Mouse (Mus musculus) heart, adult 8-10 months (tissue): ENCODE measurements at regions not wholly inside any gene's neighbourhood (a gene's known extent, or its start where the extent isn't known, plus 50 kb on each side); places are given as distances from the start of the nearest gene placed in this dataset.
A peak's percentile ranks its signal among the peaks of the same experiment; 100 is the strongest.
"Not testable (repeated sequence)": the region's sequence is repeated elsewhere in the genome, so short reads cannot be mapped to it uniquely, and the experiment has no call there.

Experiments used
- DNase-seq: peaks from one replicate; pipeline ENCODE4 v3.0.0; 2022; ENCODE audit warnings: low spot score

DNA sequence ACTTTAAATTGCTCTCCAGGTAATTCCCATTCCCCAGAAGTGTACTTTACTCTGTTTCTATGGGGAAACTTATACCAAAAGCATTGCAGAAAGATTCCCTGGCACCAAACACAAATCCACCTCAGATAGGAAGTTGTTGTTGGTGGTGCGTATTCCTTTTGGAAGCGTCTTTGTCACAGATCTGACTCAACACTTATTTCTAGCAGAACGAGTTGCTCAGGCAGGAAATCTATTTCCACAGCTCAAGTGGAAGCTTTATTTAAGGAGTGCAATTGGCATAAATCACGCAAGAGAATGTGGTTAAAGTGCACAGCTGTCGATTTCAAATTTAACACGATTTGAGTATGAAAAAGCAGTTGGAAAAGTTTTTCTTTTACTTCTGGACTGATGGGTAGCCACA lies 436.9 kb upstream of the Ghitm start:
- DNase-seq = no peak

- DNase-seq = no peak
Observed at GRCm38 (mm10) chr14:37558258-37558657, 423.2 kb upstream of the Ghitm start.

GRCm38 (mm10) chr14:37523616-37524015 lies 388.5 kb upstream of the Ghitm start:
- DNase-seq = no peak

- DNase-seq = not testable (repeated sequence)
Observed at GRCm38 (mm10) chr14:37520631-37521030, 385.6 kb upstream of the Ghitm start.

GRCm38 (mm10) chr14:37505314-37505713 lies 370.2 kb upstream of the Ghitm start:
- no peak for DNase-seq

GRCm38 (mm10) chr14:37490711-37491110 lies 355.6 kb upstream of the Ghitm start:
- no peak for DNase-seq

DNA sequence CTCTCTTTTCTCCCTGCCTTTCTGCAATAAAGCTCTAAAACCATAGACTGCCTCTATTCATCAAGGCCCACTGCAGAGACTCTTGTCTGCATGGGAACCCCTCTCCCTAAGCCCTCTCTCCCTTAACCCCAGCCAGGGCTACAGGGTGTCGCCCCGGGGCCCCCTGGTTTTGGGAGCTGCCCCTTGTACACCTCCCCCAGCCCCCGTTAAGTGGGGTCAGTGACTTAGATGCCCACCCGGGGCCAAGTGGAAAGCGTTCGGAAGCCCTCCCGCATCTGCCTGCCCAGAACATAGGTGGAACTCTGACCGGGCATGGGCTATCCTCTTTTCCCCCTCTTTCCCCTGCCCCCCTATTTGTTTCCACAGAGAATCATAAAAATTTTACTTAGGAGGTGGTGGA lies 350.2 kb upstream of the Ghitm start:
- no peak for DNase-seq

GRCm38 (mm10) chr14:37477599-37477998 lies 342.5 kb upstream of the Ghitm start:
- DNase-seq = no peak

- DNase-seq = no peak
Observed at GRCm38 (mm10) chr14:37468711-37469110, 333.6 kb upstream of the Ghitm start.

GRCm38 (mm10) chr14:37440874-37441273 lies 305.8 kb upstream of the Ghitm start:
- DNase-seq = no peak

GRCm38 (mm10) chr14:37430656-37431055 lies 295.6 kb upstream of the Ghitm start:
- no peak for DNase-seq

DNA sequence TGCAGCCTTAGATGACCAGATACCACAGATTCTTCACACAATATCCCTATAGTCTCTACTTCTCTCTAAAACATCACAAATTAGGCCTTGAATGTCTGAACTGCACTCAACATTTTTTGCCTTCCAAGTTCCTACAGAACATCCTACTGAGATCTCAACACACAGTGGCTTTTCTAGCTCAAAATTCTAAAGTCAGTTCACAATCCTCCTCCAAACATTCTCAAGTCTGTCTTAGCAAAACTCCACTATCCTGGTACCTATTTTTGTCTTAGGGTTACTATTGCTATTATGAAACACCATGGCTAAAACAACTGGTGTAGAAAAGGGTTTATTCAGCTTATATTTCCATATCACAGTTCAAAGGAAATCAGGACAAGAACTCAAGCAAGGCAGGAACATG lies 290.4 kb upstream of the Ghitm start:
- no peak for DNase-seq

DNA sequence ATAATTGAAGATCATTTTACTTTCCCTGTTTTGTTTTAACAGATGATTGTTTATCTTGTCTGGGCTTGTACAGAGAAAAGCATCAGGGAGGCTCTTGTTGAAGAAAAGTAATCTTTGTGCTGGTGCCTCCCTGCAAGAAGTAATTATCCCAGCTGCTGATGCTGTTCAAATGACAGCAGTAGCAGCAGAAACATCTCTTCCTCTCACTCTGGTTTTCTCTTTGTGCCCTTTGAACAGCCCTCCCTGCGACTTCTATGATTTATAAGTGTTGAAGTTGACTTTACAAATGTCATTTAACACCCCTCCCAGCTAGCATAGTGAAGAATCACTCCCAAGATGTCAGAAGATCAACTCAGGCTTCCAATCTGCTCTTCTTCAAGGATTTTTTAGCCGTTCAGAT lies 286.5 kb upstream of the Ghitm start:
- DNase-seq = no peak

DNA sequence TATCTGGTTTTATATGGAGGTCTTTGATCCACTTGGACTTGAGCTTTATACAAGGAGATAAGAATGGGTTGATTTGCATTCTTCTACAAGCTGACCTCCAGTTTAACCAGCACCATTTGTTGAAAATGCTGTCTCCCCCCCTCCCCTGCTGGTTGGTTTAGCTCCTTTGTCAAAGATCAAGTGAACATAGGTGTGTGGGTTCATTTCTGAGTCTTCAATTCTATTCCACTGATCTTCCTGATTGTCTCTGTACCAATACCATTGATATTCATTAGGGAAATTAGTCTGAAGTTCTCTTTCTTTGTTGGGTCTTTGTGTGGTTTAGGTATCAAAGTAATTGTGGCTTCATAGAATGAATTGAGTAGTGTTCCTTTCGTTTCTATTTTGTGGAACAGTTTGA lies 277.5 kb upstream of the Ghitm start:
- not testable (repeated sequence) for DNase-seq

- DNase-seq = no peak
Observed at GRCm38 (mm10) chr14:37371972-37372371, 236.9 kb upstream of the Ghitm start.

DNA sequence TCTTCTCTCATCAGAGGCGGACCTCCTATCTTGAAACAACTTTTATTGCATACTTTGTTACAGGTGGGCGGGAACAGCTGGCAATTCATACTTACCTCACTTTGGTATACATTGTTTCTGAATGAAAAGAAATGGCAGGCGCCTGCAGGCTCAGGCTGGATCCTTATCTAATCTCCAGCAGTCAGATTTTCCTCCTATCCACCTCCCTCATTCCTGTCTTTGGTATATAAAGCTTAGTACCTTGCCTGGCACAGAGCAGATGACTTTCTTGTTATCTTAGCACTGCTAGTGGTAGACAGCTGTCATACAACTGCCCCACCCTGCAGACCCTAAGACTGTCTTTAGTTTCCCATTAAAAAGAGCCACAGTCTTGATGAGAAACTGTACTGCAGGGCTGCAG lies 226.8 kb upstream of the Ghitm start:
- no peak for DNase-seq

DNA sequence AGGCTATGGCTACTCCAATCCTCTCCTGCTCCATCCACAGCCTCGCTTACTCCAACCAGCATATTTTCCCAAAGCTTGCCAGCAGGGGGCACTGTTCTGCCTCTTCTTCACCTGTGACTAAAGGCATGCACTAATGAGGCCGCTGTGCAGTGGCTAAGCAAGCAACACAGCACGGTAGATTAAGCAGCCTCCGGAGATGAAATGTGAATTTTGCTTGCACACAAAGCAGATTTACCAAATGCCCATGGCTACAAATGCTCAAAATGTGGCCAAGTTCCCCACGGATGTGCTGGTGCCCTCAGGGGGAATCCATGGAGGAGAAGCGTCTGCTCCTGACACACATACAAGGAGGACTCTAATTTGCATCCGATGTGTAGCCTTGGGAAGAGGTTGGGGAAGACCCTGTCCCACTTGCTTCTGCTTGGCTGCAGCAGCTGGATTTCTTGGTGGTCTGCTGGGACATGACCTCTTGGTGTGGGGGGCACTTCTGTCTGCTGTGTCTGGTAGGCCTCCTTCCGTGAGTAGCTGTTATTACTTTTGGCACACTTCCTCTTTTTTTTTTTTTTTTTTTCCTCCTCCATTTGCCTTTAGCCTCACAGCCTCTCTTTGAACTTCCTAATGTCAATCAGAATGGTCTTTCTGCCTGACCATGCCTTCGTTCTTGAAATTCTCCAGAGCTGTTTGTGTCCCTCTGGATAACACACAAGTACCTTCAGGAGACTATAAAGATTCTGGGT lies 221.1 kb upstream of the Ghitm start:
- DNase-seq = peak; percentile 4

GRCm38 (mm10) chr14:37323392-37323791 lies 188.3 kb upstream of the Ghitm start:
- no peak for DNase-seq

GRCm38 (mm10) chr14:37315239-37315895 lies 180.3 kb upstream of the Ghitm start:
- DNase-seq = no peak

GRCm38 (mm10) chr14:37313906-37314305 lies 178.8 kb upstream of the Ghitm start:
- DNase-seq = no peak

GRCm38 (mm10) chr14:37312887-37313286 lies 177.8 kb upstream of the Ghitm start:
- DNase-seq = no peak

DNA sequence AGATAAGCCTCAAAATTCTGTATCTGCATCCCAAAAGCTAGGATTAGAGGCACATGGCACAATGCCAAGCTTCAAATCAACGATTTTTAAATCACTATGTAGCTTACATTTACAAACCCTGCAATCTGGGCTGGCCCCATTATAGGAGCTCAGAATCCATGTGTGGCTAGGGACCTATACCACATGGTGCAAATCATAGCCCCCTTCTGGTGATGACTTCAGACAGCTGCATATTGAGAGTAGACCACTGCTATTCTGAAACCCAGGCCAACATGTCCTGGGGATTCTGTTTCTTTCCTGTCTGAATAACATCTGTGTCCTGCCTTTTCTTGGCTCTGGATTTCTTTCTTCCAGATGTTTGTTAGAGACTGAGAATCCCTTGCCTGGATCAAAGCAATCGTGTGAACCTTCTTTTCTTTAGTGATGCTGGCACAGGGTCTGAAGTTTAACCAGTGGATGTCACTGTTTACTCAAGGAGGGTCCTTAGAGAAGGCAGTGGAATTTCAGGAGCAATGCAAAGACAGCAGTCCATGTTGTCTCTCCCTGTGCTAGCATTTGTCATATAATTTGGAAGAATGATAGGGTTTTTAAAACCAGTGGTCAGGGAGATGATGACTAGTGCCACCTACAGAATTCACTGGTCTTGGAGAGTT lies 171.7 kb upstream of the Ghitm start:
- DNase-seq = peak; percentile 11

- DNase-seq = peak; percentile 24
Observed at GRCm38 (mm10) chr14:37298631-37299030, 163.6 kb upstream of the Ghitm start.
